Mouse (Mus musculus) B cell, adult 2 months (primary cell): ENCODE measurements around the gene Oscp1.
"Not testable (repeated sequence)": the region's sequence is repeated elsewhere in the genome, so short reads cannot be mapped to it uniquely, and the experiment has no call there.

Experiments used
- DNase-seq, 2 experiments: peaks; one replicate each; pipeline ENCODE4 v3.0.0; 2022

Gene Oscp1

DNA sequence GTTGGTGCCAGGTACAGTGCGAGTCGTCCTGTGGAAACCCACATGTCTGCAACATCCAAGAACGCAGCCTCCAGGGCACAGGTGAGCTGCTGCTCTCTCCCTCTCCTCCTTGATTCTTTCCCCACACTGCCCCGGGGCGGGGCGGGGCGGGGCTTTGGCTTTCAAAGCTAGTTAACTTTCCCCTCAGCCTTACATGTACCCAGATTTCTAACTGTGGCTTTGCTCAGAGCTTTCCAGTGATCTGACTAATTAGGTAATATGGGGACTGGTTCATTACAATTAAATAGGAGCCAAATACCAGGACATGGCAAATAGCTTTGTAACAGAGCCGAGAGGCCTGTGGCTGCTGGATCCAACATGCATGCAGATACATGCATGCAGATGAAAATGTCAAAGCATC is 26.0 kb downstream of the Oscp1 start:
- no peak for DNase-seq

DNA sequence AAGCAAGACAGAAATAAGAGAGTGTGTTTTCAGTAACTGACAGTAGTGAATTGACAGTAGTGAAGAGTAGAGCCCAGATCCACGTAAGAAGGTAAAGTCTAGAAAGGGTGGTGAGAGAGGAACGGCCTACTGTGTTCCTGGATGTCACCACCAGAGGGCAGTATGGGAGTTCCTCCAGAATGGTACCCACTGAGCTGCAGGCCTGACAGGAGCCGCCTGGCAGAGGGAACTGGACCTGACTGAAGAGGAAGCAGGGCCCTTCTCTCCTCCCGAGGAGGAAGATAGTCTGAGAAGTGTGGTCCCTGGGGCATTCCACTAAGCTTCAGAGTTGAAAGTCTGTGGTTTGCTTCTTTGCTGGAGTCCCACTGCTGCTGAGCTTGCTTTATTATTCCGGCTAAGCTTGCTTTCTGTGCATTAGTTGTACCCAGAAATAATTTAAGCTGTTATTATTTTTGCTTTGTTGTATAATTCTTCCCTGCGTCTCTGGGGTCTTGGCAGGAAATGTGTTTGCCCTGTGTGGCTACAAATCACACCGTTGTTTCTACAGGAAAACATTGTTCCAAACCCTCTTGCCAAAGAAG is 27.7 kb downstream of the Oscp1 start:
- DNase-seq: peak; percentile 86 to 88

DNA sequence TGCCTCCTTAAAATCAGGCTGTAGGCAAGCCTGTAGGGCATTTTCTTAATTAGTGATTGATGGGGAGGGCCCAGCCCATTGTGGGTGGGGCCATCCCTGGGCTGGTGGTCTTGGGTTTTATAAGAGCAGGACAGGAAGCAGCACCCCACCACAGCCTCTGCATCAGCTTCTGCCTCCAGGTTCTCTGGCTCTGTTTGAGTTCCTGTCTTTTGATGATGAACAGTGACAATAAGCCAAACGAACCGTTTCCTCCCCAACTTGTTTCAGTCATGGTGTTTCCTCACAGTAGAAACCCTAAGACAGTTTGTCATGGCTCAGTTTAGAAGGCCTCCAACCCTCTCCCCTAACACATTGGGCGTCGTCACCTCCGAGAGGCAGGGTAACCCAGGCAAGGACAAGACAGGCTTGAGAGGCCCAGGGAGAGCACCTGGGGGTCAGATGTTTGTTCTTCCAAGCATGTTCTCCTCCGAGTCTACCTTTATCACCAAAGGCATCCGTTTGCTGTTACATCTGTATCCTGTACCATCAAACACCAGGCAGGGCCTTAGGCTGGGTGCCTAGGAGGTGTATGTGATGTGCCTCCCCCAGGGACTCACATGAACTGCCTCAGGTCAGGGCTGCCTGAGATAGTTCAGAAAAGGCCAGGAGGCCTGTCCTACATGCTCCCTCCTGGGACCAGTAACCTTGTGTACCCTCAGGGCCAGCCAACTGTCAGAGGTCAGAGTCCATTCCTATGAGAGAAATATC is 31.9 kb downstream of the Oscp1 start:
- no peak for DNase-seq

DNA sequence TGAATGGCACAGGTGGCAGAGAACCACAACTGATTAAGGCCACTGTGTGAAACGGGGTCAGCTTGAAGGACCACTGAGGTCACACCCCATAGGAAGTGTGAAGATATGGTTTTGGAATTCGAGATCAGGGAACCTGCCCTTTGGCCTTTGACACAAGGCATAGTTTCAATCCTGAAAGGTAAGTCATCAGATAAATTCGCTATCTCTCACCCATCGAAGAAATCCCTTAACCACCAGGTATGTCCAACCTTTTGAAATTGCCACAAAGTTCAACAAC is 32.4 kb downstream of the Oscp1 start:
- no peak for DNase-seq

DNA sequence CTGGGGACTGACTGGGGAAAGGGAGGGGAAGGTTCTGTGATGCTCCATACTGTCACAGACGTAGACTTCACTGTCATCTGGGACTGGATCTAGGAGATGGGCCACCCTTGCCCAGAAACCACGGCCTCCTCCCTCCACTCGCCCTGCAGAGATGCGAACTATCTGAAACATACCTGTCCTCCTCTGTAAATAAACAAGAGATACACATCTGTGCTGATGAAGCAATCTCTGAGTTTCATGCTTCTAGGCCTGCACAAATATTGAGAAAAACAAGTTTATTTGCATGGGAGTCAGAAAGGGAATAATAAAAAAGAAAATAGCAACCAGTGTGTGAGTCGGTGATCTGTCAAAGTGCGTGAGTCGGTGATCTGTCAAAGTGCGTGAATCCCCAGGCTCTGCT is 33.5 kb downstream of the Oscp1 start:
- no peak for DNase-seq

DNA sequence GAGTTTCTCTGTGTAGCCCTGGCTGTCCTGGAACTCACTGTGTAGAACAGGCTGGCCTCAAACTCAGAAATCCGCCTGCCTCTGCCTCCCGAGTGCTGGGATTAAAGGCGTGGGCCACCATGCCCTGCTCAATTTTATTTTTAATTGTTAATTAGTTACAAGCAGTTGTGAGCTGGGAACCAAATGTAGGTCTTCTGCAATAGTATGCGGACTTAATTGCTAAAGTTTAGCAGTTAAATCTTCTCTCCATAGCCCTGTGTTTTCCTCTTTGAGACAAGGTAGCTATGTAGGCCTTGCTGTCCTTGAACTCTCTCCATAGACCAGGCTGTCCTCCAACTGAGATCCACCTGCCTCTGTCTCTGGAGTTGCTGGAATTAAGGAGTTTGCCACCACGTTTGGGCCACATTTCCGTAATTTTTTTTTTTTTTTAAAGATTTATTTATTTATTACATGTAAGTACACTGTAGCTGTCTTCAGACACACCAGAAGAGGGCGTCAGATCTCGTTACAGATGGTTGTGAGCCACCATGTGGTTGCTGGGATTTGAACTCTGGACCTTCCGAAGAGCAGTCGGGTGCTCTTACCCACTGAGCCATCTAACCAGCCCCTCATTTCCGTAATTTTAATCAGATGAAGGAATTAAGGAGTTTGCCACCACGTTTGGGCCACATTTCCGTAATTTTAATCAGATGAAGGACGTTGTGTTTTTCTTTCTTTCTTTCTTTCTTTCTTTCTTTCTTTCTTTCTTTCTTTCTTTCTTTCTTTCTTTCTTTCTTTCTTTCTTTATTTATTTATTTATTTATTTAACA is 37.5 kb downstream of the Oscp1 start:
- DNase-seq: not testable (repeated sequence)

DNA sequence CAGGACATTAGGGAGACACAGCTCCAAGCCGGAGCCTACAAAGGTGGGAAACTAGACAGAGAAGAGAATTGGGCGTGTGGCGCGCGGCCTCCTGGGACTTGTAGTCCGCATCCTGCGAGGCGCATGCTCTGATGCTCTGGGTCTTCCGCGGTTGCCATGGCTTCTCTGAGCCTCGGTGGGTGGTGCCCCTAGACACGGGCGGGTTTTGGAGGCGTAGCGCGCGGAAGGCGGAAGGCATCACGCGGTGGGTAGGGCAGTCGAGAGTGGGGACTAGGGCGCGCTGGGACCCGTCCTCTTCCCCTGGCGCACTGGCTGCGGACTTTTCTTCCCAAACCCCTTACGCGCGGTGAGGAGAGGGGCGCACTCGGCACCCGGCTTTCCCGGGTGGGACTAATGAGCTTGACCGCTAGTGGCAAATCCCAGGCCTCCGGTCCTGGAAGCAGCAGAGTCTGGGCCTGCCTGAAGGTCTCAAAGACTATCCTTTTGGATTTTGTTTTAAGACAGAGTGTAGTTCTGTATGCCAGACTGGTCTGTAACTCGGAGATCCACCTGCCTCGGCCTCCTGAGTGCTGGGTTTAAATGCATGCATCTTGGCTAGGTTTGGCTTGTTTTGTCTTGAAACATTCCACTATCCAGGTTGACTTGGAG is 38.2 kb downstream of the Oscp1 start, which contains the start of gene Lsm10:
TSS of gene Lsm10 (plus strand) at position 160 of the 648 bp plus-strand sequence.
- DNase-seq: peak; percentile 95 to 97

DNA sequence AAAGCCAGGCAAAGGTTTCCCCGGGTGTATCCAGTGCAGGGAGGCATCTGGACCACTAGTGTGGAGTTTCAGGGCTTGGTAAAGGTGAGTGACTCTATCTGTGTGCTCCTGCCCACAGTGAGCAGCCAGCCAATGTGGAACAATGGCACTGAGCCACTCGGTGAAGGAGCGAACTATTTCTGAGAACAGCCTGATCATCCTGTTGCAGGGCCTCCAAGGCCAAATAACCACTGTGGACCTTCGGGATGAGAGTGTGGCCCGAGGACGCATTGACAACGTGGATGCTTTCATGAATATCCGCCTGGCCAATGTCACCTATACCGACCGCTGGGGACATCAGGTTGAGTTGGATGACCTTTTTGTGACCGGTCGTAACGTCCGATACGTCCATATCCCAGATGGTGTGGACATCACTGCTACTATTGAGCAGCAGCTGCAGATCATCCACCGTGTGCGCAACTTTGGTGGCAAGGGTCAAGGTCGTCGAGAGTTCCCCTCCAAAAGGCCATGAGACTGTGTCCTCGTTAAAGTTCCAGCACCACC is 39.4 kb downstream of the Oscp1 start:
- no peak for DNase-seq

DNA sequence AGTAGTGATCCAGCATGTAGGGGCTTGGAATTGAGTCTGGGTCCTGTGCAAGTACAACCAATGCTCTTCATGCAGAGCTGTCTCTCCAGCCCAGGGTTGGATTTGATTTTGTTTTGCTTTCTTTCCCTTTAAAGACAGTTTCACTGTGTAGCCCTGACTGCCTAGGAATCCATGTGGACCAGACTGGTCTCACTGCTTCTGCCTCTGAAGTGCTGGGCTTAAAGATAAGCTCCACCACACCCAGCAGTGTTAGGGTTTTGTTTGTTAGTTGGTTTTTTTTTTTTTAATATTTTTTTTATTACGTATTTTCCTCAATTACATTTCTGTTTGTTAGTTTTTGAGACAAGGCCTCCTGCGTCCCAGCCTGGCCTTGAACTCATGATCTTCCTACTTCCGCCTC is 41.0 kb downstream of the Oscp1 start:
- no peak for DNase-seq

DNA sequence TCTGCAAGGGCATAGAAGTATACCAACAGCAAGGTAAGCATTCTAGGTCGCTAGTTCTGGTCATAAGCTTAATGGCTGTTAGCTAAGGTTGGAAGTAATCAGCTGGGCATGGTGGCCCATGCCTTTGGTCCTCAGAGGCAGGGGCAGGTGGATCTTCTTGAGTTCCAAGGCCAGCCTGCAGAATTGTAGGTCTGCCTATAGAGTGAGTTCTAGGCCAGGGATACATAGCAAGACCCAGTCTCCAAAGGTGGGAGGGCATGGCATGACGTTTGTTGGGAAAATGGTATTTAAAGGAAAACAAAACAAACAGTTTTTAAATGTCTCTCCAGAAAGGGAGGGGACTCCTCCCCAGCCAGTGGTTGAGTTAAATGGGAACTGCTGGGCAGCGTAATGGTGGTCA is 42.4 kb downstream of the Oscp1 start:
- DNase-seq: no peak

DNA sequence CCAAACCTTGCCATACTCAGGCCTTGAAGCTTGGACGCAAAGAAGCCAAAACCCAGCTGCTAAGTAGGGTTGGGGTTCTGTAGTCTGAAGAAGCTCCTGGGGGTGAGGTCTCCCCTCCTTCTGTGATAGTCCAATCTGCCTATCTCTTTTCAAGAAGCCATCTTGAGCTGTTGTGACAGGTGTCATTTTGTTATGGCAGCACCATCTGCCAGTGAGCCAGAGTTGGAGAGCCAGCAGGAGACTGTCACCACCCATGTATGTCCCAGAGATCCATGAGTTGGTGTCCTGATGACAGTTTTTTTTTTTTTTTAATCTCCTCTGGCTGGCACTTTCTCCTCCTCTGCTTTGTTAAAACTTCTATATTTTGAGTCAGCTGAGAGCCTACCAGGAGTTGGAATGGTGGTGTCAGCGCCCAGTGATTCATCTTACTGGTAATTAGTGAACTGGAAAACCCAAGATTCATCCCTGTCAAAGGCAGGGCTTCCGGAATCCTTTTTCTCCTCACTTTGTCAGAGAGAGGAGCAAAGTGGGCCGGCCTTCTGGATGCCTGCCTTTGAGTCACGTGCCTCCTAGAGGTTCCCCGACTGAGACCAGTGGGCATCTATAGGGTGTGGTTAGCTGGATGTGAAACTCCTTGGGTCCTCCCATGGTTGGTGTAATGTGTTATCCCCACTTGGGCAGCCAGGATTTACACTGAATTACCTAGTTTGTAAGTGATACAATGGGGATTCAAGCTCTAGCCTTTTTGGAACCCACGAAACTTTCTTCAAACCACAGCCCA is 43.9 kb downstream of the Oscp1 start:
- no peak for DNase-seq

DNA sequence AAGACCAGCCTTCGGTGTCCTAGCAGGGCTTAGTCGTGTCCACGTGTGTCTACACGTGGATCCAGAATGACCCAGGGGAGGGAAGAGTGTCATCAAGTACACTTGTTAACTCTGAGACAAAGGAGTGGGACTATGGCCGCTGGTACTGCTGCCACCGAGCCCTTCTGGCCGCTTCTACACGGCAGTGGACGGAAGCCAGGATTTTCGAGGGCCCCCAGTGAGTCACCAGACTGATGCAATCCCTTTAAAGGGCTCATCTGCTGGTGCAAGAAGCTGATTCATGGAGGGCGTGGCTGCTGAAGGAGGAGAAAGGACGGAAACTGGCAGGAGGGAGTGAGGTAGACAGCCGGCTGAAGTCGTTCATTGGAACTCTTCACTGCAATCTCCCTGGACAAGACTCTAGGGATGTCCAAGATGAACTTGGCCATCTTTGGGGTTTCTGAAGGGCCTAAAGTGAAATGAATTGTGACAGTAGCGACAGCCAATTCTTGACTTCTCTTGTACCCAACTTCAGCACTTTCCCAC is 44.8 kb downstream of the Oscp1 start:
- DNase-seq: peak; percentile 43 to 51

DNA sequence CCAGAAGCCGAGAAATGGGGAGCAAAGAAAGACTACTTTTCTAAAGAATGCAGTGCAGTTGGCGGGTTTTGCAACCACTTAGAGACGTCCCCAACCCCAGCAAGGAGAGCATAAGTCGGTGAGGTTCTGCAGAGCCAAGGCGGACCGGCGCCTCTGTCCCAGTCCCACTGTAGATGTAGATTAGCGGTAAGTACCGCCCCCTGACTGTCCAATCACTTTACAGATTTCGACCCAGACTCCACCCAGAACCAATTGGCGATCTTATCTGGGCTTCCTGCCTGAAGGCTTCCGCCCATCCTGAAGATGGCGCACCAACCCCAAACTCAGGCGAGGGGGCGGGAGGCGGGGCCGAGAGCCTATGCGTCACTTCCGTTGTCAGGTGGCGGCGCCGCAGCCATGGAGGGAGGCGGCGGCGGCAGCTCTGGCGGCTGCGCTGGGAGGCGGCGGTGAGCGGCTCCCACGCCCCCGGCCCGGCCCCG is 45.3 kb downstream of the Oscp1 start, which contains the start of gene Stk40:
TSS of gene Stk40 (plus strand) at position 368 of the 479 bp plus-strand sequence.
- peak; percentile 97 to 98 for DNase-seq

DNA sequence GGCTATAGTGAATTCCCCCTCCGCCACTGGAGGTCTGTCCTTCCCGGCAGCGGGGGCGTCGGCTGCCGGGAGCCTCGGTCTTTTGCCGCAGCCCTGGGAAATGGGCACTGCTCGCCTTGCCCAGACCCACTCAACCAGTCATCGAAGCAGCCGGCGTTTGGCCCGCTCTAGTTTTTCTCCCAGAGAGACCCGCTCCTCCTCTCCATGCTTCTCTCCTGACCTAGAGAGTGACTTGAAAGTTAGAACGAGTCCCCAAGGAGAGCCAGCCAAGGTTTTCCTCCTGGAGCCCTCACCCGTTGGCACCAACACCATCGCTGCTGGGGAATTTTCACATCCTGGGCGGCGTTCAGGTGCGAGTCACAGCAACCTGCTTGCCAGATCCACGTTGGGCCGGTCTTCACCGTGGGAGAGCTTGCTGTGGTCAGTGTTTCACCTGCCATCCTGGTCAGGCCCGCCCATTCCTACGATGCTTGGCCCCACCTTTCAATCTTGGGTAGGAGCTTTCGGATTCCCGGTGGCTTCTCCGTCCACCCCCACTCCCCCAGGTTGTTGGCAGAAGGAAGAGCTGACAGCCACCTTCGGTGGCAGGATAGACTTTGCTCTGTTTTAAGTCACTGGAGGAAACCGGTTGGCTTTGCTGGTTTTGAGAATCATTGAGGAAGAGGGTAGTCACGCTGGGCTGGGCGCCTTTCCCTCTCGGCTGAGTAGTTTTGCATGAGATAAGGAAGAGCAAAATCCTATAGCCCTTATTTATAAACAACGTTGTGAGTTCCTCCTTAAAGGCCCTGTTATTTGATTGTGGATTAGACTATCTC is 46.1 kb downstream of the Oscp1 start:
- peak; percentile 58 to 63 for DNase-seq

DNA sequence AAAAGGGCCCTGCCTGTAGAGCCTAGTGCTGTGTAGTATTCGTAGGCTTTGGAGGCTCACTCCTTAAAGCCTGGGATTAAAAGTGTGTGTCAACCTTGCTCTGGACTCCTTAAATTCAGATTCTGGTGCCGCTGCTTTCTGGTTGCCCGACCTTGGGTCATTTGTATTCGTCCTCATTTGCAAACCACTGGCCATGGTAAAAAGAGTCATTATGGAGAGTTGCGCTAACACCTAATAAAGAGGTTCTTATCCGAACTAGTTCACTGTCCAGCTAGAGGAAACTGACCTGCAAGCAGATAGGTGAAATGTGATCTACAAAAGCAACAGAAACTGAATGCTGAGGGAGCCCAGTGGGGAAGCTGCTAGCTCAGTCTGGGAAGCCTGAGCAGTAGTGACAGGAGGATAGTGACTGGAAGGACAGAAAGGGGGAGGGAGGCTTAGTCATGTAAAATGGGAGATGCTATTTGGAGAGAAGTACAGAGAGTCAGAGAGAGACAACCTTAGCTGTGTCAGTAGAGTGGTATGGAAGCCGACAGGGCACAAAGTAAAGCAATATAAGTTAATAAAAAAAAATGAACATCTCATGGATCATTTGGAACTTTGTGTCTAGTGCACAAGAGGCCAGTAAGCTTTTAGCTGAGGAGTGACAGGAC is 46.9 kb downstream of the Oscp1 start:
- DNase-seq: no peak

DNA sequence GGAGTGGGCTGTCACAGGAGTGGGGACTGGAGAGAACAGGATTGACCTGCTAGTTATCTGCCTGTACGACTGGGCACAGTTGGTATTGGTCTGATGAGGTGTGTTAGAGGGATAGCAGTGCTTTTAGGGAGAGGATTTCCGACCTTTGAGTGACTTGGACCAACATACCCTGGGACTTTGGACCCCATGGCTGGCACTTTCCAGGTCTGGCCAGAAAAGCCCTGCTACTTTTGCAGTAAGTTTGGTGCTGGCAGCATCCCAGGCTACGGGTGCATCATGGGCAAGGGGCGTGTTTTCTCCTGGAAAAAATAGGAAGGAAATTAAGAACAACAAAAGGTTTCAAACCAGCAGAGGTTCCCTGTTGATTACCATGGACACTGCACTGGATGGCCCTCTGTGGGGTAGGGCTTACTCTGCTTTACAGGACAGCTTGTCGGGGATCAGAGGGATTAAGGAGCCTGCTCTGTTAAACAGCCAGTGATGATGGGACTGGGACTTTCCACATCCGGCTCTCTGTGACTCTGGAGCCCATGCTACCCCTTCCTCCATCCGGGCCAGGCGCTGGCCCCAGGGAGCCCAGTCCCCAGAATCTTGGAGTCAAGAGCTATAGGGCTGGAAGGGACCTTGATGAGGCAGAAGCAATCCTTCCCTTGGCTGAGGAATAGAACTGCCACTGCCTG is 49.8 kb downstream of the Oscp1 start:
- DNase-seq: no peak

DNA sequence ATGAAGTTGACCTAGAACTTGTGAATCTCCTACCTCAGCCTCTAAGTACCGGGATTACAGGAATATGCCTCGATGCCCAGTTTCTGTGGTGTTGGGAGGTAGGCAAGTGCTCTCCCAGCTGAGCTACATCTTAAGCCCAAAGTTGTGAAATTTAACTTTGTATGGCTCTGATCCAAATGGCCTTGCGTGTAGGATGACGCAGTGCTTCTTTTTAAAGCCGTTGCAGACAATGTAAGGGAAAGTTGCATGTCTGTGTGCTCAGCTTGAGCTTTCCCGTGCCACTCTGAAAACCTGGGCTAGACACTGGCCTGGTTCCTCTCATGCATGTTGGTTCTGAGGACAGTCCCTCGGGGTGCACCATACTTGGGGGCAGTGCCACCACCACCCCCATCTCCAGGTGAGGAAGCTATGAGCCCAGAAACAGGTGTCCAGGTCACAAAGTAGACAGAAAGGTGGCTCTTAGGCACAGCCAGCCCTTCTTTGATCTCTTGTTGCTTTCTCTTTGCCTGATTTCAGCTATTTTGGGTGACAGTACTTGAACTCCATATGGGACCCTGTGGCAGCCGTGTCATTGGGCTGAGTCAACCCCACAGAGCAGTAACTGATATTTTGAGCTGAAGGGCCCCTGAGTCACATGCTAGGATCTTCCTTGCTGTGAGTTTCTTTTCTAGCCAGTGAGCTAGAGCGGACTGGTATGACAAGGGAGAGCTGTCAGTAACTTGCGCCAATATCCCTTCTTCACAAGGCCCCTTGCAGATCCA is 51.4 kb downstream of the Oscp1 start:
- DNase-seq: peak in 1 of 2 experiments; percentile 6

DNA sequence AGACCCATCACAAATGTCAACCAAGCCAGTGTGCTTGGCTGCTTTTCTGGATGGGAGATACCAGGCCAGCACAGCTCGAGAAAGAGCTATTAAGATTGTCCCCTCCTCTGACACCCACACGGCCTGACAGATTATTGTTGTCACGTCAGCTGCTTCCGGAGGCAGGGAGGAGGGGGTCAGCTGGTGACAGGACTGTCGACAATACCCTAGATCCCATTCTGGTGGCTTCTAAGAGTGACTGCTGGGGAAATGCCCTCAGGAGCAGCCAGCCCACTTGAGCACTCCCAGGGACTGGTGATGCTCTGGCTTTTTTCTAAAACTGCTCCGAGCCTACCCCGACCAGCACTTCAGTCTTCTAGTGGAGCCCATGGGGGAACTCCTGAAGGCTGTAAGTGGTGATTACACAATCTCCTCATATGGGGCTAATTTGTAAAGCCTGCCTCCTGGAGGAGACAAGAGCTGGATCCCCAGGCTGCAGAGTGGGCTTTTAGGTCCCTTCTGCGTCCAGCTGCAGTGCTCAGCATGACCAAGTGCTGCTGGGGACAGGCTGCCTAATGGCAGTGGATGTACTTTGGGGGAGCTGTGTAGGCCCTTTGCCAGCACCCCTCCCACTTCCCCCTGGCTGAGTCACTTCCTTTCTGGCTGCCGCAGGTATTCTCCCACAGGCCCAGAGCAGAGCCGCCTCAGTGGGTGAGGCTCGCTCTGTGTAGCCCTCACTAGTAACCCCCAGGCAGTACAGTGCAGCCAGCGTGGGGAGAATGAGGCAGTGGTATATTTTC is 52.2 kb downstream of the Oscp1 start:
- peak; percentile 84 to 88 for DNase-seq
